Mouse (Mus musculus): ENCODE measurements around the gene Dock7. TPM values are rescaled to one million over a fixed set of nuclear protein-coding genes. Genes with fewer than 3 reads are reported as not detected.
A peak's percentile ranks its signal among the peaks of the same experiment; 100 is the strongest.

The Dock7 gene
- polyA plus RNA-seq, 1 experiment from 2014 or later = 41.7 TPM

GRCm38 (mm10) chr4:98924071-98924905 lies 196.4 kb downstream of the Dock7 start:
- ATAC-seq (ENCODE audit: insufficient read depth, low FRiP score, low read depth) = peak; percentile 2; the same call in 1 of the 2 replicates
- H3K36me3 ChIP-seq = no peaks in the 10 kb centered on the region
- no peaks in the 10 kb centered on the region for H3K27me3 ChIP-seq (replicated peaks)
- peak overlapping the region; percentile 99 for H3K27ac ChIP-seq
- H3K4me1 ChIP-seq = no peaks in the 10 kb centered on the region
- peak overlapping the region; percentile 80 for H3K9ac ChIP-seq
- H3K4me2 ChIP-seq = peak overlapping the region; percentile 79
- peak overlapping the region; percentile 87 for H3K4me3 ChIP-seq (replicated peaks)
- H3K9me3 ChIP-seq = no peaks in the 10 kb centered on the region
- under 1% methylated on average over 63 of the region's 66 CpGs for WGBS

GRCm38 (mm10) chr4:98923568-98924070 lies 197.1 kb downstream of the Dock7 start, which contains the start of gene Usp1:
TSS of gene Usp1 (plus strand) at chr4:98923810.
- ATAC-seq (ENCODE audit: insufficient read depth, low FRiP score, low read depth) = peak; percentile 28
- Histone ChIP-seq H3K27ac (peak within 1 kb of the TSS; percentile 99), H3K4me3 (replicated peaks) (peak within 1 kb of the TSS; percentile 87), H3K36me3 (no peaks in the 10 kb centered on the region), H3K9me3 (no peaks in the 10 kb centered on the region), H3K4me1 (no peaks in the 10 kb centered on the region), H3K27me3 (replicated peaks) (no peaks in the 10 kb centered on the region), H3K4me2 (peak within 1 kb of the TSS; percentile 79), H3K9ac (peak within 1 kb of the TSS; percentile 80)
- under 1% methylated on average over 59 of the region's 67 CpGs for WGBS

- Histone ChIP-seq H3K4me3 (replicated peaks) (peak overlapping the region; percentile 87), H3K27ac (peak overlapping the region; percentile 99), H3K4me1 (no peaks in the 10 kb centered on the region), H3K9me3 (no peaks in the 10 kb centered on the region), H3K27me3 (replicated peaks) (no peaks in the 10 kb centered on the region), H3K36me3 (no peaks in the 10 kb centered on the region), H3K4me2 (peak overlapping the region; percentile 79), H3K9ac (peak overlapping the region; percentile 73)
- peak; percentile 96 for ATAC-seq (ENCODE audit: insufficient read depth, low FRiP score, low read depth)
- under 1% methylated on average over 53 of the region's 53 CpGs for WGBS
Observed at GRCm38 (mm10) chr4:98922643-98923567, 197.8 kb downstream of the Dock7 start.

GRCm38 (mm10) chr4:98922061-98922642 lies 198.6 kb downstream of the Dock7 start:
- H3K9ac ChIP-seq = peak overlapping the region; percentile 73; the same call in 1 of the 2 replicates
- peak overlapping the region; percentile 87 for H3K4me3 ChIP-seq (replicated peaks)
- peak overlapping the region; percentile 96 for H3K27ac ChIP-seq
- H3K4me1 ChIP-seq = no peaks in the 10 kb centered on the region
- H3K9me3 ChIP-seq = no peaks in the 10 kb centered on the region
- ATAC-seq (ENCODE audit: insufficient read depth, low FRiP score, low read depth) = no peak
- peak overlapping the region; percentile 76 for H3K4me2 ChIP-seq
- 11% methylated on average over 18 of the region's 18 CpGs for WGBS
- no peaks in the 10 kb centered on the region for H3K36me3 ChIP-seq
- no peaks in the 10 kb centered on the region for H3K27me3 ChIP-seq (replicated peaks)

GRCm38 (mm10) chr4:98920896-98921295 lies 199.8 kb downstream of the Dock7 start:
- H3K9ac ChIP-seq = no peak overlapping the region

GRCm38 (mm10) chr4:98918204-98918603 lies 202.5 kb downstream of the Dock7 start:
- ATAC-seq (ENCODE audit: insufficient read depth, low FRiP score, low read depth) = peak; percentile 6; the same call in 1 of the 2 replicates
- Histone ChIP-seq H3K9ac (no peak overlapping the region), H3K27ac (no peak overlapping the region), H3K4me2 (no peak overlapping the region), H3K4me1 (no peaks in the 10 kb centered on the region), H3K9me3 (no peaks in the 10 kb centered on the region), H3K27me3 (replicated peaks) (no peaks in the 10 kb centered on the region), H3K4me3 (replicated peaks) (no peak overlapping the region), H3K36me3 (no peaks in the 10 kb centered on the region)
- 80% methylated on average over 1 of the region's 1 CpGs for WGBS

More at GRCm38 (mm10) chr4:98920896-98921295, 199.8 kb downstream of the Dock7 start:
- ATAC-seq (ENCODE audit: insufficient read depth, low FRiP score, low read depth) = no peak
- WGBS = 81% methylated on average over 4 of the region's 4 CpGs
- Histone ChIP-seq H3K36me3 (no peaks in the 10 kb centered on the region), H3K4me1 (no peaks in the 10 kb centered on the region), H3K27me3 (replicated peaks) (no peaks in the 10 kb centered on the region), H3K4me3 (replicated peaks) (no peak overlapping the region), H3K9me3 (no peaks in the 10 kb centered on the region), H3K4me2 (no peak overlapping the region), H3K27ac (no peak overlapping the region)

- Histone ChIP-seq H3K27ac (no peak overlapping the region), H3K36me3 (no peaks in the 10 kb centered on the region), H3K27me3 (replicated peaks) (no peaks in the 10 kb centered on the region), H3K9me3 (no peaks in the 10 kb centered on the region), H3K4me3 (replicated peaks) (no peak overlapping the region), H3K9ac (no peak overlapping the region), H3K4me2 (no peak overlapping the region), H3K4me1 (no peaks in the 10 kb centered on the region)
- no peak for ATAC-seq (ENCODE audit: insufficient read depth, low FRiP score, low read depth)
- WGBS = 71% methylated on average over 2 of the region's 2 CpGs
Observed at GRCm38 (mm10) chr4:98917724-98918123, 203.0 kb downstream of the Dock7 start.

GRCm38 (mm10) chr4:98910246-98910645 lies 210.5 kb downstream of the Dock7 start:
- Histone ChIP-seq H3K36me3 (no peaks in the 10 kb centered on the region), H3K9ac (no peak overlapping the region), H3K4me2 (no peak overlapping the region), H3K27ac (no peak overlapping the region), H3K9me3 (no peaks in the 10 kb centered on the region), H3K27me3 (replicated peaks) (no peaks in the 10 kb centered on the region), H3K4me1 (no peaks in the 10 kb centered on the region), H3K4me3 (replicated peaks) (no peak overlapping the region)
- 80% methylated on average over 5 of the region's 5 CpGs for WGBS
- ATAC-seq (ENCODE audit: insufficient read depth, low FRiP score, low read depth) = no peak

- no peaks in the 10 kb centered on the region for H3K27me3 ChIP-seq (replicated peaks)
- H3K9ac ChIP-seq = no peak overlapping the region
- no peak overlapping the region for H3K4me2 ChIP-seq
- no peak overlapping the region for H3K4me3 ChIP-seq (replicated peaks)
- H3K4me1 ChIP-seq = no peaks in the 10 kb centered on the region
- no peaks in the 10 kb centered on the region for H3K36me3 ChIP-seq
- ATAC-seq (ENCODE audit: insufficient read depth, low FRiP score, low read depth) = no peak
- H3K9me3 ChIP-seq = no peaks in the 10 kb centered on the region
- no peak overlapping the region for H3K27ac ChIP-seq
- 17% methylated on average over 10 of the region's 10 CpGs for WGBS
Observed at GRCm38 (mm10) chr4:98887148-98887547, 233.6 kb downstream of the Dock7 start.
